Mouse (Mus musculus) lung, adult 2 months (tissue): ENCODE results near the gene Nsrp1. TPM values are rescaled to one million over a fixed set of nuclear protein-coding genes. Genes with fewer than 3 reads are reported as not detected.

Experiments used
- DNase-seq: peaks from one replicate; pipeline ENCODE4 v3.0.0; 2022
- H3K4me1 ChIP-seq: fragments of 200-500 bp; 2 replicates; pipeline ENCODE4 v1.6.1; 2011; ENCODE audit warnings: low read length; ENCODE audit not compliant: control insufficient read depth, insufficient read depth
- H3K4me3 ChIP-seq: fragments of 200-500 bp; replicated peaks from 2 replicates; pipeline ENCODE3; 2011; ENCODE audit warnings: low read depth, mild to moderate bottlenecking, control low read depth, low read length; ENCODE audit errors: extremely low read depth
- CTCF ChIP-seq: fragments of 200-500 bp; IDR thresholded peaks from 2 replicates; pipeline ENCODE4 v1.5.1; 2011; ENCODE audit warnings: mild to moderate bottlenecking, low read length, control low read depth; ENCODE audit not compliant: insufficient read depth
- POLR2A ChIP-seq: fragments of 200-500 bp; IDR thresholded peaks from 2 replicates; pipeline ENCODE4 v1.6.1; 2011; ENCODE audit warnings: low read depth, mild to moderate bottlenecking, control low read depth, low read length, borderline replicate concordance; ENCODE audit errors: extremely low read depth
- whole genome bisulfite sequencing: fragments of 180-500 bp; shearing (Covaris S2); methylation state at CpG from one replicate; pipeline ENCODE4 v1.1.7; 2018; 5-methylcytosine and 5-hydroxymethylcytosine counted together
- polyA plus RNA-seq: library from polyadenylated mRNA; depleted of rRNA; stranded (reverse); fragments of >200 nt; gene quantifications from 2 replicates; pipeline ENCODE4 v1.2.3, GENCODE M21; 2012

Gene Nsrp1
- polyA plus RNA-seq, 1 experiment = 1.8 TPM

DNA sequence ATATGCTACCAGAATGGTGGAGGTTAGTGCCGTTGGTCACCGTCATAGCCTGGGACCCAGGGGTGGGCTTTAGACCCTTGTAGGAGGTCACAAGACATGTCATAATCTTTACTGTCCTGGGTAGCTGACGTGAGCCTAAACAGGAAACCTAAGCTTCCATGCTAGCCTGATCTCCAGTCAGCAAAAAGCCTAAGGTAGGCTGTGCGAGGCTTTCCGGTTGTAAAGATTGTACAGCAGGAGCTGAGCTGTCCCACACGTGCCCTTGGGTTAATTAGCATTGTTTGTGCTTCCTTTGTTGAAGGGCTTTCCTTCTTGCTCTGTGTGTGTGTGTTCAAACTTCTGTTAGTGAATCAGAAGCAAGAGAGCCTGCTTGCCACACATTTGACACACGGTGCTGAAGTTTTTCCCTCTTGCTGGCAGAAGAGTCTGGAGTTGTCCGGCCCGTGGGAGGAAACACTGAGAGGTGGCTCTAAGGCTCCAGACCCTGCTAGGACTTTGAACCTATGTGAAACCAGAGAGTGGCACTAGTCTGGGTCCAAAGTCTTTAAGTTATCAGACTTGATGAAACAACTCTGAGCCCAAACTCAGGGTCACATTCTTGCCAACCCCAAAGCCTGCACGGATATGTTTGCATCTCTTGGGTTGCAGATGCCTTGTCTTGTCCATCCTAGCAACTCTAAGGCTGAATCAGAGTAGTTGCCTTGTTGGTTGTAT is 67.3 kb downstream of the Nsrp1 start:
- TF ChIP-seq CTCF (no peak), POLR2A (no peak)

DNA sequence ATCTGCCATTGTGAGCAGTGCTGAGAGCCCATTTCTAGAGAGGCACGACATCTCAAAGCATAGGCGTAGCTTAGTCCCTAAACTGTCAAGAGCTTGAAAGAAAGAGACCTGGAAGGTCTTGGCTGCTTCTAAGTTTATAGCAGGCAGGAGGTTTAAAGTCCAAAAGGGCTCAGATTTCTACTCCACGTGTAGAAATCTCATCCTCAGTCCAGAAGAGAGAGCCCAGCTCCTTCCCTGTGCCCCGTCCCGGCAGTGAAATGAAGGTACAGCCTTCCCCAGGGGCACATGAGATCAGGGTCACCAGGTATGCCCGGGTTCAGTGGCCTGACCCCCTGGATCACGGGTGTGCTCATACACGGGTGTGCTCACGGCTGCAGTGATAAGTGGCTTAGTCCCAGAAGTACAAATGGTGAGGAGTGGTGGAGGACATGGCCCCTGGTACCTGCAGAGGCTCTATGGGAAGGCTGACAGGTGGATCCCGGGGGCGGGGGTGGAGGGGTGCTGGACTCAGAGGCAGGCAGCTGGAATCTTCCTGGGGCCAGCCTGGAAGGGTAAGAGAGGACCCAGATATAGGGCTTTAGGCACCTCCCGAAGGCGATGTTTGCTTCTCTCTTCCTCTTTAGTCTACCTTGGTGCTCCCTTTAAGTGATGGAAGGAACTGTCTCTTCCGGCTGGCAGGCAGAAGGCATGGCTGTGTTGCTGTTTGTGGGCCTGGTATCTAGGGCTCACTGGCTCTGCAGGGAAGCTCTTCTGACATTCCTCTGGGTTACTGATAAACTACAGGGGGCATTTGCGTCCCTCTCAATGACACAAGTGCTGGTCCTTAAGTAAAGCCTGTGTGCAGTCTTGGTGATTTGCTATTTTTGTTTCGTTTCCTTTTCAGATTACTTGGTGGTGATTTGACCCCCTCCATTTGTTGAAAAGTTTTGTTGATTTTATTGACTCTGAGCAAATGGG is 68.9 kb downstream of the Nsrp1 start:
- no peaks in the 10 kb centered on the region for H3K4me1 ChIP-seq
- no peak overlapping the region for H3K4me3 ChIP-seq
- TF ChIP-seq CTCF (no peak), POLR2A (no peak)
- WGBS = 65% methylated on average over 16 of the region's 16 CpGs
- DNase-seq = no peak

More for the DNA sequence above, 67.3 kb downstream of the Nsrp1 start:
- no peak for DNase-seq
- WGBS = 70% methylated on average over 10 of the region's 10 CpGs
- no peak overlapping the region for H3K4me3 ChIP-seq
- H3K4me1 ChIP-seq = no peaks in the 10 kb centered on the region

DNA sequence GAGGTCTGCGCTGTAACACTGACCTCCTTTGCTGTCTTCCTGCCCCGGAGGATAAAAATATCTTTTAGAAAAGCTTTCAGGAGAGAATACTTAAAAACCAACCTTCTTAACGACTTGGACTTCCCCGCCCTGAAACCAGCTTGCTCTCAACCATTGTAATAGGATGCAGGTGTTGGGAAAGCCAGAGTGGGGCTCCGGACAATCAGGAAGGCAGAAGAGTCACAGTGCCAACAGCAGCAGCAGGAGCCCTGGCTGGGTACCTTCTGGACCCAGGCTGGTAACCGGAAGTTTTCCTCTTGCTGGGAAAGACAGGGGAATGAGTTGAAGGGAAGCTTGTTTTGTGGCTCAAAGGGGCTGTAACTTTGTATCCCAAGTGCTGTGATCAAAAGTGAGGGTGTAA is 71.6 kb downstream of the Nsrp1 start:
- no peak for DNase-seq
- no peak overlapping the region for H3K4me3 ChIP-seq
- TF ChIP-seq CTCF (no peak), POLR2A (no peak)
- no peaks in the 10 kb centered on the region for H3K4me1 ChIP-seq
- WGBS = 28% methylated on average over 6 of the region's 6 CpGs

DNA sequence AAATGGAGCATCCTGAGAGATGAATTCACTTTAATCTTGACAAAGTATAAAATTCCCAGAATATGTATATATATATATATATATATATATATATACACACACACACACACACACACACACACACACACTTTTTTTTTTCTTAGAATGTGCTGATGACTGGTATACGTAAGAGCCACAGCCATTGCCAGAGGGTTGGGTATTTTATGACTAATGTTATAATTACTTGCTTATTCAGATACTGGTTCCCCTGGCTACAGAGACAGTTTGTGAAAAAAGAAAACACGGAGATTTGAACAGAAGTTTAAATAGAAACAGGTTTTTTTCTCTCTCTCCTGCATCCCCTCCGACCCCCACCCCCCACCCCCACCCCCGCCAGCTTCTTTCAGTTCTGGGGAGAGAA is 72.4 kb downstream of the Nsrp1 start:
- Histone ChIP-seq H3K4me1 (no peaks in the 10 kb centered on the region), H3K4me3 (no peak overlapping the region)
- WGBS = 39% methylated on average over 4 of the region's 4 CpGs
- TF ChIP-seq CTCF (no peak), POLR2A (no peak)
- DNase-seq = no peak

DNA sequence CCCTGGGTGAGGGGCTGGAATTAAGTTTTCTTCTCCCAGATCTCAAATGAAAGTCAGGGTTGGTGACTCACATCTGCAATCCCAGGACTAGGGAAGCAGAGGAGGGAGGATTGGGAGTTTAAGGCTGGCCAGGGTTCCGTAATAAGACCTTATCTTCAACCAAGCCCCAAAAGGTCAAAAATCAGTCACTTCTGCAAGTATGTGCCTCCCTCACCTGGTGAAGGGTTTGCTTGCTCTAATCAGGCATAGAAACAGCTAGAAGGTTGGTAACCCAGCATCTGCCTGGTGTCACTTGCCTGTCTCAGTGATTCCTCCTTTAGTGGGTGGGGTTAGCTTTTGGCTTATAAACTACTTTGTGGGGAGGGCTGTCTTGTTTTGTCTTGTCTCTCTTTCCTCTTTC is 75.9 kb downstream of the Nsrp1 start:
- DNase-seq = no peak
- 75% methylated on average over 1 of the region's 1 CpGs for WGBS
- TF ChIP-seq CTCF (no peak), POLR2A (no peak)
- Histone ChIP-seq H3K4me3 (no peak overlapping the region), H3K4me1 (0 out of 2 replicates have a peak, but pooled peaks cover 5% of the 10 kb centered on the region)

DNA sequence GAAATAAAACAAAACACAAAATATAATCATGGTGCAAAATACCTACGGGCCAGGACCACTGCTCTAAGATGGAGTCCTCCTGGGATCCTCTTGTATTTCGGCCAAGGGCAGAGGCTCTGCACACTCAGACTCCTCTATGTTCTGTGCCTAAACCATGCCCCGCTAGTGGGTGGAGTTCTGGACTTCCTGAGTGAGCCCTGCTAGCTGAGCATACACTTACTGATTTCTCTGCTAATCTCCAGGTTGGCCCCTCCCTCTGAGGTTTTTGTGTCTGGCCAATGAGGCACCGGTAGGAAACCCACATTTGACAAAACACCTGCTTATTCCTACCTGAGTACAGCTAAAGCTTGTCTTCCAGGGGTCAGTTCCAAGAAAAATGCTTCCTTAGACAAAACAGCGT is 77.5 kb downstream of the Nsrp1 start:
- 42% methylated on average over 5 of the region's 5 CpGs for WGBS
- peaks cover 18% of the 10 kb centered on the region for H3K4me1 ChIP-seq
- TF ChIP-seq POLR2A = no peak
- H3K4me3 ChIP-seq = no peak overlapping the region
- DNase-seq = no peak

DNA sequence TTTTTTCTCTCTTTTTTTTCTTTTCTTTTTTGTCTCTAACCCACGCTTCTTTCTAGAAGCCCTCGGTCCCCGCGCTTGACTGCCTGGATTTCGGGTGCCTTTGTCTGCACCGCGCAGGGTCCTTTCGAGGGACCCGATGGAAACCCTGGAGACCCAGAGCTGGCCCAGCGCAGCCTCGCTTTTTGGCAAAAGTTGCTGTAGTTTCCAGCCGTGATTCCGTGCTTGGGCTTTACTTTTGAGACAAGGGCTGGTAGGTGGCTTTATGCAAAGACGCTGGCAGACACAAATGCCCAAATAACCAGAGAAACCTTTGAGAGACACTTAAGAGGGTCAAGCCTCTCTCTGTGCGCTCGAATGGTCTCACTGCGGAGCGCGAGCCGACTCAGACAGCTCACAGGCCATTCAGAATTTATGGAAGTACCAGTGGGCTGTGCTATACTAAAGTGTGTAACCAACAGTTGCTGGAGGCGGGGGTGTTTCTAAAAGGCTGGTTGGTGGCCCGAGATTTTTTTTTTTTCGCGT is 79.5 kb downstream of the Nsrp1 start:
- DNase-seq = peak; percentile 11
- 10% methylated on average over 24 of the region's 24 CpGs for WGBS
- TF ChIP-seq CTCF = no peak
- TF ChIP-seq POLR2A = no peak
- Histone ChIP-seq H3K4me3 (no peak overlapping the region), H3K4me1 (peaks cover 20% of the 10 kb centered on the region)

DNA sequence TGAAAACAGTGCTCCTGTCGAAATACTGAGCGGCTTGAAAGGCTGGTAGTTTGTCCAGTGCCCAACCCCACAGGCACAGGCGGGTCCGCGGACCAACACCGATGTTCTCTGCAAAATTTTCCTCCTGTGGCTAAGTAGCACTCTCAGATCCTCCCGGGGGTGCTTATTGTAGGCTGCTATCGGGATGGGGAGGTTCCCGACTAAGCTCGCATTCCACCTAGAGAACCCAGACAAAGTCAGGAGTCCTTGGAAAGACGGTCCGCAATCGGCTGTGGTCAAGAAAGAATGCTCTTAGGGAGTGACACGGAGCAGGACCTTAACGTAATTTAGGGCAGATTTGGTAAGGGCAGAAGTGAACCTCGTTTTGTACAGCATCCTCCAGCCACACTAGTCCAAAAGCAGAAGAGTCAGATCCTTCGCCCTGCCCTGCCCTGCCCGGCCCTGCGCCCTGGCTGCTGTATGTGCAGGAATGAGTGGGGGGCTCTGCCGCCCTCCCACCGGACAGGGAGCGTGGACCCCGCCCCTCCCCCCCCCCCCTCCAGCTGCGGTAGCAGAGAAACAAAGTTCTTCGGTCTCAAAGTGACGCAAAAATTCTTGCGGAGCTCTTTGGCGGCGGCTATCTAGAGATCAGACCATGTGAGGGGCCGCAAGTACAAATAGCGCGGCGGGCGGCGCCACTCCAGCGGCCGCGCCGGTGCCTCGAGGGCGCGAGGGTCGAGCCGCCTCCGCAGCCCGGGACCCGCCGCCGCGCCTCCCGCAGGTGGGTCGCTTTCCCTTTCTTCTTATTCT is 80.1 kb downstream of the Nsrp1 start, which contains the start of gene Slc6a4:
Slc6a4 (plus strand) TSS at position 688 of the 789 bp plus-strand sequence.
- peaks cover 20% of the 10 kb centered on the region for H3K4me1 ChIP-seq
- TF ChIP-seq POLR2A (no peak), CTCF (no peak)
- DNase-seq = peak; percentile 33
- under 1% methylated on average over 52 of the region's 52 CpGs for WGBS
- peak within 1 kb of the TSS; percentile 39 for H3K4me3 ChIP-seq

DNA sequence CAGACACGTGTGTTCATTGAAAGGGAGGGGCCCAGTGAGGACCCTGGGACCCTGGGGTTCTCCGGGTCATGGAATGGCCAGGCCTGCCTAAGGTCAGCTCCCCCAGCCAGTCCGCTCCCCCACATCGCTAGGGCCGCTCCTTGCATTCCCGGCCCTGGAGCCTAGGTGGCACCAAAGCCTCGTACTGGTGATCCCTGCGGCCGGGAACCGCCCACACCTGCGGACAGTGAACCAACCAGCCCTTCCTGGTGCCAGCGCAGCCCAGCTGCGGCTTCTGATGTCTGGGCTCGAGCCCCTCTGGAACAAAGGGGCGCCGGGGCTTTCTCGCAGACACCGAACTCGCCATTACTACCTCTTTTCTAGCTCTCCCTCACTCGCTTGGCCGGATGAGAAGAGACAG is 80.9 kb downstream of the Nsrp1 start:
- under 1% methylated on average over 21 of the region's 21 CpGs for WGBS
- no peak for TF ChIP-seq POLR2A
- peak; percentile 72 for TF ChIP-seq CTCF
- peaks cover 20% of the 10 kb centered on the region for H3K4me1 ChIP-seq
- DNase-seq = peak; percentile 84
- H3K4me3 ChIP-seq = peak overlapping the region; percentile 39
